Mouse (Mus musculus): Measurements from ENCODE around the gene Fhad1. TPM values are rescaled to one million over a fixed set of nuclear protein-coding genes. Genes with fewer than 3 reads are reported as not detected.
"Not testable (repeated sequence)": the region's sequence is repeated elsewhere in the genome, so short reads cannot be mapped to it uniquely, and the experiment has no call there.

Fhad1 gene
- total RNA-seq, 2 experiments from 2014 or later, result 5.1 to 10.8 TPM

GRCm38 (mm10) chr4:142045595-142046163 lies 30.8 kb upstream of the Fhad1 start:
- intact Hi-C loops (cut with DNase I), result no loop called here
- no peak for DNase-seq (ENCODE audit: low spot score in 2 of 2)

GRCm38 (mm10) chr4:142044452-142044851 lies 29.6 kb upstream of the Fhad1 start:
- intact Hi-C loops (cut with DNase I), result no loop called here
- DNase-seq (ENCODE audit: low spot score in 2 of 2), result no peak

GRCm38 (mm10) chr4:142039662-142040353 lies 24.9 kb upstream of the Fhad1 start:
- intact Hi-C loops (cut with DNase I), result no loop called here
- DNase-seq (ENCODE audit: low spot score in 2 of 2), result no peak

- DNase-seq (ENCODE audit: low spot score in 2 of 2), result no peak
- intact Hi-C loops (cut with DNase I), result no loop called here
Observed at GRCm38 (mm10) chr4:142037897-142038296, 23.0 kb upstream of the Fhad1 start.

GRCm38 (mm10) chr4:142028533-142028932 lies 13.7 kb upstream of the Fhad1 start:
- intact Hi-C loops (cut with DNase I), result no loop called here
- no peak for DNase-seq (ENCODE audit: low spot score in 2 of 2)

GRCm38 (mm10) chr4:142026965-142027364 lies 12.1 kb upstream of the Fhad1 start:
- no peak for DNase-seq (ENCODE audit: low spot score in 2 of 2)
- intact Hi-C loops (cut with DNase I), result no loop called here

- intact Hi-C loops (cut with DNase I), result no loop called here
- no peak for DNase-seq (ENCODE audit: low spot score in 2 of 2)
Observed at GRCm38 (mm10) chr4:142024536-142024935, 9.7 kb upstream of the Fhad1 start.

GRCm38 (mm10) chr4:142023166-142023565 lies 8.3 kb upstream of the Fhad1 start:
- intact Hi-C loops (cut with DNase I), result no loop called here
- no peak for DNase-seq (ENCODE audit: low spot score in 2 of 2)

GRCm38 (mm10) chr4:142017686-142018085 lies 2.8 kb upstream of the Fhad1 start:
- no peak for DNase-seq (ENCODE audit: low spot score in 2 of 2)
- intact Hi-C loops (cut with DNase I), result no loop called here

- intact Hi-C loops (cut with DNase I), result no loop called here
- DNase-seq (ENCODE audit: low spot score in 2 of 2), result no peak
Observed at GRCm38 (mm10) chr4:142011236-142011635, 3.6 kb downstream of the Fhad1 start.

- intact Hi-C loops (cut with DNase I), result no loop called here
- no peak for DNase-seq (ENCODE audit: low spot score in 2 of 2)
Observed at GRCm38 (mm10) chr4:142010441-142010840, 4.4 kb downstream of the Fhad1 start.

- DNase-seq (ENCODE audit: low spot score in 2 of 2), result no peak
- intact Hi-C loops (cut with DNase I), result loop anchor here (10.0 kb wide), 1 partner anchor 227 kb away; the partner anchor contains the start of gene Kazn
Observed at GRCm38 (mm10) chr4:142008206-142008605, 6.7 kb downstream of the Fhad1 start.

- no peak for DNase-seq (ENCODE audit: low spot score in 2 of 2)
- intact Hi-C loops (cut with DNase I), result loop anchor here (10.0 kb wide), 1 partner anchor 234 kb away; the partner anchor contains the start of gene Kazn
Observed at GRCm38 (mm10) chr4:142000581-142000980, 14.3 kb downstream of the Fhad1 start.

- no peak for DNase-seq (ENCODE audit: low spot score in 2 of 2)
- intact Hi-C loops (cut with DNase I), result loop anchor here (10.0 kb wide), 1 partner anchor 235 kb away; the partner anchor contains the start of gene Kazn
Observed at GRCm38 (mm10) chr4:141999494-142000074, 15.3 kb downstream of the Fhad1 start.

- no peak for DNase-seq (ENCODE audit: low spot score in 2 of 2)
- intact Hi-C loops (cut with DNase I), result no loop called here
Observed at GRCm38 (mm10) chr4:141998282-141998821, 16.5 kb downstream of the Fhad1 start.

GRCm38 (mm10) chr4:141996880-141997279 lies 18.0 kb downstream of the Fhad1 start:
- no peak for DNase-seq (ENCODE audit: low spot score in 2 of 2)
- intact Hi-C loops (cut with DNase I), result no loop called here

- no peak for DNase-seq (ENCODE audit: low spot score in 2 of 2)
Observed at GRCm38 (mm10) chr4:141996086-141996485, 18.8 kb downstream of the Fhad1 start.

GRCm38 (mm10) chr4:141994062-141994471 lies 20.8 kb downstream of the Fhad1 start:
- DNase-seq (ENCODE audit: low spot score in 2 of 2); intact Hi-C loops (cut with DNase I): not testable (repeated sequence)

More at GRCm38 (mm10) chr4:141996086-141996485, 18.8 kb downstream of the Fhad1 start:
- intact Hi-C loops (cut with DNase I), result no loop called here

- DNase-seq (ENCODE audit: low spot score in 2 of 2), result no peak
- intact Hi-C loops (cut with DNase I), result no loop called here
Observed at GRCm38 (mm10) chr4:141993347-141994061, 21.4 kb downstream of the Fhad1 start.
